Mouse (Mus musculus) midbrain, embryonic 13.5 days (tissue): ENCODE measurements around the gene Fgd4. TPM values are rescaled to one million over a fixed set of nuclear protein-coding genes. Genes with fewer than 3 reads are reported as not detected.
"Not testable (repeated sequence)": the region's sequence is repeated elsewhere in the genome, so short reads cannot be mapped to it uniquely, and the experiment has no call there.

Experiments used
- ATAC-seq: fragments of 200-750 bp; cut with Nextera tagmentation; 2 replicates; pipeline ENCODE4 v1.8.0; 2017; ENCODE audit warnings: mild to moderate bottlenecking, moderate TSS enrichment, moderate library complexity
- H3K27ac ChIP-seq: fragments of 300-500 bp; sonication (generic); 2 replicates; pipeline ENCODE4 v1.5.1; 2015; ENCODE audit warnings: inconsistent platforms, mild to moderate bottlenecking, moderate library complexity
- H3K27me3 ChIP-seq: fragments of 300-500 bp; sonication (generic); 2 replicates; pipeline ENCODE4 v1.6.1; 2015; ENCODE audit warnings: mild to moderate bottlenecking, inconsistent platforms
- H3K36me3 ChIP-seq: fragments of 300-500 bp; sonication (generic); 2 replicates; pipeline ENCODE4 v1.6.1; 2015; ENCODE audit warnings: mild to moderate bottlenecking, inconsistent platforms
- H3K4me1 ChIP-seq: fragments of 300-500 bp; sonication (generic); replicated peaks from 2 replicates; pipeline ENCODE4 v1.6.1; 2015; ENCODE audit warnings: inconsistent platforms
- H3K4me2 ChIP-seq: fragments of 300-500 bp; sonication (generic); replicated peaks from 2 replicates; pipeline ENCODE4 v1.6.1; 2015; ENCODE audit warnings: moderate library complexity, mild to moderate bottlenecking, inconsistent platforms
- H3K4me3 ChIP-seq: fragments of 300-500 bp; sonication (generic); replicated peaks from 2 replicates; pipeline ENCODE4 v1.5.1; 2015; ENCODE audit warnings: mild to moderate bottlenecking, inconsistent platforms
- H3K9ac ChIP-seq: fragments of 300-500 bp; sonication (generic); replicated peaks from 2 replicates; pipeline ENCODE4 v1.6.1; 2015; ENCODE audit warnings: mild to moderate bottlenecking, inconsistent platforms
- H3K9me3 ChIP-seq: fragments of 300-500 bp; sonication (generic); 2 replicates; pipeline ENCODE4 v1.6.1; 2016; ENCODE audit warnings: mild to moderate bottlenecking, inconsistent platforms
- WGBS: fragments of 180-500 bp; shearing (Covaris S2); methylation state at CpG from one replicate; pipeline ENCODE4 v1.1.7; 2015; 5-methylcytosine and 5-hydroxymethylcytosine counted together
- polyA plus RNA-seq: library from polyadenylated mRNA; unstranded; fragments of >200 nt; fragmentation: Nextera tagmentation; extraction: Ambion mirVana; gene quantifications from 2 replicates; pipeline ENCODE4 v1.2.1, GENCODE M21; 2015

The Fgd4 gene
- polyA plus RNA-seq, 1 experiment from 2014 or later = 26.8 TPM

GRCm38 (mm10) chr16:16484601-16485000 is 115.7 kb downstream of the Fgd4 start:
- Histone ChIP-seq H3K4me2 (no peak overlapping the region), H3K36me3 (peaks cover 18% of the 10 kb centered on the region), H3K4me3 (no peak overlapping the region), H3K9ac (no peak overlapping the region), H3K9me3 (no peaks in the 10 kb centered on the region), H3K27ac (no peak overlapping the region), H3K4me1 (no peaks in the 10 kb centered on the region), H3K27me3 (no peaks in the 10 kb centered on the region)
- ATAC-seq = no peak
- WGBS = 97% methylated on average over 4 of the region's 4 CpGs

GRCm38 (mm10) chr16:16473451-16473850 is 126.9 kb downstream of the Fgd4 start:
- H3K27ac ChIP-seq, H3K4me1 ChIP-seq, H3K4me3 ChIP-seq, H3K9ac ChIP-seq, H3K9me3 ChIP-seq, H3K27me3 ChIP-seq, H3K4me2 ChIP-seq: not testable (repeated sequence)
- WGBS = 91% methylated on average over 10 of the region's 10 CpGs
- ATAC-seq = 0 out of 2 replicates have a peak, but pooled peaks have one; percentile 11
- H3K36me3 ChIP-seq = peaks cover 40% of the 10 kb centered on the region

GRCm38 (mm10) chr16:16450021-16450420 is 150.3 kb downstream of the Fgd4 start:
- H3K9me3 ChIP-seq = no peaks in the 10 kb centered on the region
- H3K4me2 ChIP-seq = no peak overlapping the region
- H3K27ac ChIP-seq = no peak overlapping the region
- H3K4me1 ChIP-seq = no peaks in the 10 kb centered on the region
- WGBS = 88% methylated on average over 1 of the region's 1 CpGs
- no peaks in the 10 kb centered on the region for H3K27me3 ChIP-seq
- H3K4me3 ChIP-seq = no peak overlapping the region
- no peak overlapping the region for H3K9ac ChIP-seq
- H3K36me3 ChIP-seq = peaks cover 44% of the 10 kb centered on the region
- no peak for ATAC-seq

- Histone ChIP-seq H3K4me3 (no peak overlapping the region), H3K36me3 (peaks cover 28% of the 10 kb centered on the region), H3K27me3 (no peaks in the 10 kb centered on the region), H3K4me2 (no peak overlapping the region), H3K4me1 (no peaks in the 10 kb centered on the region), H3K9me3 (no peaks in the 10 kb centered on the region), H3K9ac (no peak overlapping the region), H3K27ac (no peak overlapping the region)
- 78% methylated on average over 1 of the region's 1 CpGs for WGBS
- no peak for ATAC-seq
Measured at GRCm38 (mm10) chr16:16438436-16438835, 161.9 kb downstream of the Fgd4 start.

- H3K4me3 ChIP-seq = no peak overlapping the region
- no peak for ATAC-seq
- no peaks in the 10 kb centered on the region for H3K4me1 ChIP-seq
- H3K36me3 ChIP-seq = peaks cover 40% of the 10 kb centered on the region
- no peaks in the 10 kb centered on the region for H3K9me3 ChIP-seq
- WGBS = 88% methylated on average over 2 of the region's 2 CpGs
- H3K9ac ChIP-seq = no peak overlapping the region
- no peaks in the 10 kb centered on the region for H3K27me3 ChIP-seq
- H3K27ac ChIP-seq = no peak overlapping the region
- no peak overlapping the region for H3K4me2 ChIP-seq
Measured at GRCm38 (mm10) chr16:16422456-16422855, 177.9 kb downstream of the Fgd4 start.

GRCm38 (mm10) chr16:16367217-16367616 is 233.1 kb downstream of the Fgd4 start:
- not testable (repeated sequence) for H3K4me1 ChIP-seq, H3K4me2 ChIP-seq, H3K9ac ChIP-seq, H3K4me3 ChIP-seq, H3K36me3 ChIP-seq, H3K9me3 ChIP-seq, H3K27ac ChIP-seq, ATAC-seq, H3K27me3 ChIP-seq
- 74% methylated on average over 9 of the region's 9 CpGs for WGBS

Other genes with a start within 250 kb of the Fgd4 start
- 86.7 and 100 TPM in 2 replicates for gene Dnm1l, start 241.6 kb downstream of the Fgd4 start, polyA plus RNA-seq
- gene Olfr19, start 75.9 kb upstream of the Fgd4 start, polyA plus RNA-seq = not detected in 2 replicates
- gene Spag6l, start 228.9 kb upstream of the Fgd4 start, polyA plus RNA-seq = 11.4 and 11.8 TPM in 2 replicates